Mouse (Mus musculus) CD4-positive, CD25-positive, alpha-beta regulatory T cell, adult 2 months (primary cell): ENCODE data around the gene Slc15a4.

Experiments used
- DNase-seq: peaks from one replicate; pipeline ENCODE4 v3.0.0-alpha.2; 2012; ENCODE audit warnings: low read depth, low spot score

Slc15a4 gene

GRCm38 (mm10) chr5:127621108-127621507, 11.6 kb downstream of the Slc15a4 start:
- no peak for DNase-seq

- no peak for DNase-seq
Measured at GRCm38 (mm10) chr5:127620371-127620770, 12.3 kb downstream of the Slc15a4 start.

- no peak for DNase-seq
Measured at GRCm38 (mm10) chr5:127618834-127619233, 13.9 kb downstream of the Slc15a4 start.

- peak; percentile 95 for DNase-seq
Measured at GRCm38 (mm10) chr5:127616884-127617635, 15.6 kb downstream of the Slc15a4 start.

- DNase-seq: peak; percentile 16
Measured at GRCm38 (mm10) chr5:127616151-127616550, 16.5 kb downstream of the Slc15a4 start.

- no peak for DNase-seq
Measured at GRCm38 (mm10) chr5:127615459-127615858, 17.2 kb downstream of the Slc15a4 start.

GRCm38 (mm10) chr5:127612397-127612796, 20.3 kb downstream of the Slc15a4 start:
- DNase-seq: no peak

GRCm38 (mm10) chr5:127611881-127612280, 20.8 kb downstream of the Slc15a4 start:
- DNase-seq: no peak

GRCm38 (mm10) chr5:127610787-127611509, 21.7 kb downstream of the Slc15a4 start:
- DNase-seq: no peak

- no peak for DNase-seq
Measured at GRCm38 (mm10) chr5:127609191-127609714, 23.4 kb downstream of the Slc15a4 start.

- DNase-seq: no peak
Measured at GRCm38 (mm10) chr5:127607507-127607906, 25.2 kb downstream of the Slc15a4 start.

GRCm38 (mm10) chr5:127602996-127603395, 29.7 kb downstream of the Slc15a4 start:
- DNase-seq: no peak

- DNase-seq: no peak
Measured at GRCm38 (mm10) chr5:127596862-127597261, 35.8 kb downstream of the Slc15a4 start.

GRCm38 (mm10) chr5:127595676-127596075, 37.0 kb downstream of the Slc15a4 start:
- no peak for DNase-seq

- no peak for DNase-seq
Measured at GRCm38 (mm10) chr5:127592854-127593253, 39.8 kb downstream of the Slc15a4 start.

GRCm38 (mm10) chr5:127592406-127592805, 40.3 kb downstream of the Slc15a4 start:
- DNase-seq: no peak

- DNase-seq: peak; percentile 12
Measured at GRCm38 (mm10) chr5:127587854-127588253, 44.8 kb downstream of the Slc15a4 start.

- no peak for DNase-seq
Measured at GRCm38 (mm10) chr5:127583658-127584057, 49.0 kb downstream of the Slc15a4 start.

GRCm38 (mm10) chr5:127577419-127577818, 55.3 kb downstream of the Slc15a4 start:
- peak; percentile 4 for DNase-seq

GRCm38 (mm10) chr5:127567165-127567741, 65.4 kb downstream of the Slc15a4 start:
- DNase-seq: no peak

- no peak for DNase-seq
Measured at GRCm38 (mm10) chr5:127561086-127561485, 71.6 kb downstream of the Slc15a4 start.

- DNase-seq: no peak
Measured at GRCm38 (mm10) chr5:127548136-127548535, 84.6 kb downstream of the Slc15a4 start.
